Mouse (Mus musculus): ENCODE results near the gene Ubtd1. TPM values are rescaled to one million over a fixed set of nuclear protein-coding genes. Genes with fewer than 3 reads are reported as not detected.

The Ubtd1 gene
- total and polyA plus RNA-seq, 3 experiments, result 9.1 to 15.5 TPM; not detected in 1

- no peak for DNase-seq (ENCODE audit: low read depth, low spot score)
- Histone ChIP-seq H3K79me2 (ENCODE audit: control insufficient read depth, insufficient read depth, low read length, poor library complexity) (no peaks in the 10 kb centered on the region), H3K27ac (ENCODE audit: control insufficient read depth, low read depth, low read length) (no peak overlapping the region), H3K27me3 (ENCODE audit: control insufficient read depth in 1 of 2, insufficient read depth in 2 of 2, low read length in 2 of 2) (peaks cover 19 to 29% of the 10 kb centered on the region in 2 experiments), H3K36me3 (ENCODE audit: control insufficient read depth in 1 of 2, insufficient read depth in 2 of 2, low read length in 2 of 2) (no peaks in the 10 kb centered on the region), H3K9ac (ENCODE audit: control insufficient read depth, low read depth, low read length, poor library complexity, severe bottlenecking) (no peak overlapping the region), H3K9me3 (replicated peaks; ENCODE audit: insufficient read depth, low read length) (no peaks in the 10 kb centered on the region), H3K4me3 (ENCODE audit: control insufficient read depth in 1 of 2, insufficient read depth in 1 of 2, low read depth in 2 of 2, low read length in 2 of 2) (no peak overlapping the region), H3K4me1 (ENCODE audit: control insufficient read depth in 1 of 2, insufficient read depth in 2 of 2, low read length in 2 of 2) (no peaks in the 10 kb centered on the region)
- TF ChIP-seq MAX (IDR thresholded peaks at IDR 0.05; ENCODE audit: low read length), result no peak
- no peak for TF ChIP-seq KAT2A (conservative IDR thresholded peaks at IDR 0.05; ENCODE audit: low read depth, low read length)
- TF ChIP-seq RCOR1 (IDR thresholded peaks at IDR 0.05; ENCODE audit: low read depth, low read length), result no peak
Measured at GRCm38 (mm10) chr19:42069241-42069525, 87.6 kb downstream of the Ubtd1 start.

- DNase-seq (ENCODE audit: low read depth, low spot score), result peak; percentile 42
- no peaks in the 10 kb centered on the region for H3K79me2 ChIP-seq (ENCODE audit: control insufficient read depth, insufficient read depth, low read length, poor library complexity)
- H3K9me3 ChIP-seq (replicated peaks; ENCODE audit: insufficient read depth, low read length), result no peaks in the 10 kb centered on the region
- no peaks in the 10 kb centered on the region for H3K4me1 ChIP-seq (ENCODE audit: control insufficient read depth in 1 of 2, insufficient read depth in 2 of 2, low read length in 2 of 2)
- H3K27me3 ChIP-seq (ENCODE audit: control insufficient read depth in 1 of 2, insufficient read depth in 2 of 2, low read length in 2 of 2), result peaks cover 15 to 17% of the 10 kb centered on the region in 2 experiments
- no peaks in the 10 kb centered on the region for H3K36me3 ChIP-seq (ENCODE audit: control insufficient read depth in 1 of 2, insufficient read depth in 2 of 2, low read length in 2 of 2)
- no peak overlapping the region for H3K9ac ChIP-seq (ENCODE audit: control insufficient read depth, low read depth, low read length, poor library complexity, severe bottlenecking)
- H3K4me3 ChIP-seq (ENCODE audit: control insufficient read depth in 1 of 2, insufficient read depth in 1 of 2, low read depth in 2 of 2, low read length in 2 of 2), result no peak overlapping the region
- TF ChIP-seq HCFC1 (IDR thresholded peaks at IDR 0.05; ENCODE audit: low read depth, low read length), result no peak
- no peak for TF ChIP-seq GABPA (IDR thresholded peaks at IDR 0.05; ENCODE audit: low read depth, low read length)
- peak in 2 of 3 experiments; percentile 54 to 56; a peak in 4 of 6 replicates for TF ChIP-seq CTCF (IDR thresholded peaks at IDR 0.05 in 2 of 3, conservative IDR thresholded peaks at IDR 0.05 in 1 of 3; ENCODE audit: control insufficient read depth in 1 of 3, insufficient read depth in 1 of 3, low read depth in 2 of 3, low read length in 3 of 3, poor library complexity in 1 of 3, severe bottlenecking in 1 of 3)
- no peak for TF ChIP-seq MAFK (IDR thresholded peaks at IDR 0.05; ENCODE audit: borderline replicate concordance, low read depth, low read length)
- TF ChIP-seq MAZ (IDR thresholded peaks at IDR 0.05; ENCODE audit: low read depth, low read length), result no peak
- peak; percentile 57 for TF ChIP-seq SMC3 (IDR thresholded peaks at IDR 0.05; ENCODE audit: low read depth, low read length)
- no peak for TF ChIP-seq POLR2AphosphoS2 (IDR thresholded peaks at IDR 0.05; ENCODE audit: low read length)
- TF ChIP-seq GATA1 (IDR thresholded peaks at IDR 0.05; ENCODE audit: low read depth, low read length), result no peak
- peak; percentile 48; the same call in 1 of the 2 replicates for TF ChIP-seq ZC3H11A (IDR thresholded peaks at IDR 0.05; ENCODE audit: low read depth, low read length)
- no peak for TF ChIP-seq TBP (IDR thresholded peaks at IDR 0.05; ENCODE audit: low read depth, low read length)
- no peak for TF ChIP-seq SIN3A (IDR thresholded peaks at IDR 0.05; ENCODE audit: low read length)
- peak; percentile 57 for TF ChIP-seq RAD21 (IDR thresholded peaks at IDR 0.05; ENCODE audit: low read depth, low read length)
- TF ChIP-seq CHD2 (IDR thresholded peaks at IDR 0.05; ENCODE audit: low read length), result no peak
- TF ChIP-seq USF1 (IDR thresholded peaks at IDR 0.05; ENCODE audit: low read depth, low read length), result no peak
- no peak overlapping the region for H3K27ac ChIP-seq (ENCODE audit: control insufficient read depth, low read depth, low read length)
Measured at GRCm38 (mm10) chr19:42071221-42071620, 89.7 kb downstream of the Ubtd1 start.
